Mouse (Mus musculus): ENCODE measurements around the gene Alox5ap. TPM values are rescaled to one million over a fixed set of nuclear protein-coding genes. Genes with fewer than 3 reads are reported as not detected.
A peak's percentile ranks its signal among the peaks of the same experiment; 100 is the strongest.

Alox5ap gene
- total RNA-seq, 2 experiments from 2014 or later: 12.6 TPM

- DNase-seq: no peak
These were observed 50.0 kb downstream of the Alox5ap start for GRCm38 (mm10) chr5:149314514-149315081.

- no peak for DNase-seq
These were observed 52.4 kb downstream of the Alox5ap start for GRCm38 (mm10) chr5:149316926-149317325.

- no peak for DNase-seq
These were observed 55.3 kb downstream of the Alox5ap start for GRCm38 (mm10) chr5:149319874-149320323.

- DNase-seq: peak; percentile 78 to 84
These were observed 56.2 kb downstream of the Alox5ap start for GRCm38 (mm10) chr5:149320534-149321482.

- no peak for DNase-seq
These were observed 57.6 kb downstream of the Alox5ap start for GRCm38 (mm10) chr5:149321909-149322841.

GRCm38 (mm10) chr5:149322938-149323553 is 58.5 kb downstream of the Alox5ap start:
- peak; percentile 70 to 82 for DNase-seq

GRCm38 (mm10) chr5:149324739-149325138 is 60.2 kb downstream of the Alox5ap start:
- DNase-seq: no peak

GRCm38 (mm10) chr5:149329098-149329887 is 64.7 kb downstream of the Alox5ap start:
- no peak for DNase-seq

- DNase-seq: no peak
These were observed 66.0 kb downstream of the Alox5ap start for GRCm38 (mm10) chr5:149330601-149331000.

GRCm38 (mm10) chr5:149331407-149332143 is 67.0 kb downstream of the Alox5ap start:
- no peak for DNase-seq

- no peak for DNase-seq
These were observed 68.2 kb downstream of the Alox5ap start for GRCm38 (mm10) chr5:149332787-149333186.

GRCm38 (mm10) chr5:149333941-149334698 is 69.6 kb downstream of the Alox5ap start:
- no peak for DNase-seq

GRCm38 (mm10) chr5:149335009-149335408 is 70.4 kb downstream of the Alox5ap start:
- DNase-seq: no peak

GRCm38 (mm10) chr5:149335563-149336238 is 71.1 kb downstream of the Alox5ap start:
- peak; percentile 80 to 90 for DNase-seq

GRCm38 (mm10) chr5:149337148-149337547 is 72.6 kb downstream of the Alox5ap start:
- DNase-seq: no peak

Measured in heart, adult 18-20 months (tissue).